Mouse (Mus musculus) embryo, embryonic 10.5 days (tissue): Measurements from ENCODE around the gene Actr1b.
"Not testable (repeated sequence)": the region's sequence is repeated elsewhere in the genome, so short reads cannot be mapped to it uniquely, and the experiment has no call there.

ENCODE experiments used
- DNase-seq: peaks from one replicate; pipeline ENCODE4 v3.0.0-alpha.2; 2015; ENCODE audit warnings: low spot score

The Actr1b gene

GRCm38 (mm10) chr1:36697030-36697429 is 17.2 kb downstream of the Actr1b start:
- no peak for DNase-seq

DNA sequence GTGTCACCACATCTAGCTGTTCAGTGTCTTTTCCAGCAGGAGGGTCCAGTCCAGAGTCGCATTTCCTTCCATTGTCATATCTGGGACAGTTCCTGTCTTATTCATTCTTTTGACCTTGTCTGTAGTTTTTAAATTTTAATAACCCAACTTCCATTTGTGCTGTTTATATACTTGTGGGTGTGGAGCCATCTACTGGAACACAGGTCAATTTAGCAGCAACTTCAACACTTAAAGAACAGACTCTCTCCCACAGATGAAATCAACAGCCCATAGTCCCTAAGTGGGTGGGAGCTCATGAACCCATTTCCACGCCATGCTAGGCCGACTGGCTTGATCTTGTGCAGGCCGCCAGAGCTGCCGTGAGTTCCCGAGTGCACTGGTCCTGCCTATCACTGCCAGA is 17.8 kb downstream of the Actr1b start:
- no peak for DNase-seq

- no peak for DNase-seq
These were observed 19.4 kb downstream of the Actr1b start for GRCm38 (mm10) chr1:36694871-36695270.

GRCm38 (mm10) chr1:36691271-36692155 is 22.7 kb downstream of the Actr1b start, which contains the start of gene Cox5b:
TSS of gene Cox5b (plus strand) at chr1:36691449.
- DNase-seq = peak; percentile 100

- DNase-seq = no peak
These were observed 23.5 kb downstream of the Actr1b start for GRCm38 (mm10) chr1:36690671-36691235.

- DNase-seq = peak; percentile 92
These were observed 30.3 kb downstream of the Actr1b start for GRCm38 (mm10) chr1:36683810-36684467.

DNA sequence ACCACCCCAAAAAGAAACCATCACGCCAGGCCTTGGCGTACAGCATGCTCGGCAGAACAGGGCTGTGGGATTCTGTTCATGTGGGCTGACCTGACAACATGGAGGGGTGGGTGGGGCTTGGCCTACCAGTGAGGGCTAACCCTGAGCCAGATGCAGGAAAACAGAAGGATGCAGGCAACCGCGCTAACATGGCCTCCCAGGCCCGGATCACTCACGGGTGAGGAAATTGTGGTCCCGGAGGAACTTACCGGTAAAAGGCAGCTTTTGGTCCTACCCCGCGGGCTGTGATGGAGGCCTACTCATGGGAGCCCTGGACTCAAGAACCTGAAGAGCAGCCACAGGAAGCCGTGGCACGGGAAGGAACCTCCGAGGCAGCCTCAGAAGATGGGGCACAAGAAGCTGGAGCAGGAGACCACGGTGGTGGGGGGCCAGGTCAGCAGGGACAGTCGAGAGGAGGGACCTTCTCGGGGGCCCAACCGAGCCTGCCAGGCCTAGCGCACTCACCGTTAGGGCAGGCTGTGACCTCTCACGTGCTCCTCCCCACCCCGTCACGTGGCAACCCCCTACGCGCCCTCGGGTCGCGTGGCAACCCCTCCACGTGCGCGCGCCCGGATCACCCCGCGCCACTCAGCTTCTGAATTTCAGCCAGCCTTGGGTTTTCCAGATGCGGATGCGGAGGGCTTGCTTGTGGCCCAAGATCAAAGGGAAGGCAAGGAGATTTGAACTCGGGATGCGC is 31.4 kb downstream of the Actr1b start, which contains the start of gene Fam178b:
Fam178b (minus strand) TSS at position 564 of the 736 bp plus-strand sequence.
- DNase-seq = no peak

GRCm38 (mm10) chr1:36680893-36681292 is 33.3 kb downstream of the Actr1b start:
- peak; percentile 26 for DNase-seq

- no peak for DNase-seq
These were observed 39.3 kb downstream of the Actr1b start for GRCm38 (mm10) chr1:36674936-36675335.

DNA sequence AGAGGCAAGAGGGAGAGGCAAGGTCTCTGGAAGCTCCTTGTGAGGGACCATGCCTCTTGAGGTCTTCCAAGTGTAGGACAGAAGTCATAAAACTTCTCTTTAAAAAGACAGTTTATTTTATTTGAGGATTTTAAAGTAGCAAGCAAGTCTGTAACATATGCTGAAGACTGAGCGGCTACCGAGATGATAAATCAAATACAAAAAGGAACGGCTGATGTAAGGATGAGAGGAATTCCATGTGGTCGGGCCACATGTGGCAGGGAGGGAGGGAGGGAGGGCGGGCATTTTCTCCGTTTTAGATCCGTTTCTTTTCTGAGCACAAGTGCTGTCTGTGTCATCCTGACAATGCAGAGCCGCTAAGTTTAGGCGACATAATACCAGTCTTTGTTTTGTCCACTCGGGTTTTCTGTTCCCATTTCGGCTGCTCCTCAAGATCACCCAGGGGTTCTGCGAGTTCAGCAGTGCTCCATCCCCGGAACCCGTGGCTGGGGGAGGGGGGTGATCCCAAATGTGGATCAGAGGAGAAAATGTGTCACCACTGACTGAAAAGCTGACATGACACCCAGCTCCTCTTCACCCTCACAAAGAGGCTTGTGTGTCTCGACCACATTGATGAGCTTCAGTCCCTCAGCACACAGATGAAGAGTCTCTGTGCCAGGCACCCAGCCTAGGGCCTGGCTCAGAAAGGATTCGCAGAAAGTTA is 41.4 kb downstream of the Actr1b start:
- DNase-seq = peak; percentile 24

DNA sequence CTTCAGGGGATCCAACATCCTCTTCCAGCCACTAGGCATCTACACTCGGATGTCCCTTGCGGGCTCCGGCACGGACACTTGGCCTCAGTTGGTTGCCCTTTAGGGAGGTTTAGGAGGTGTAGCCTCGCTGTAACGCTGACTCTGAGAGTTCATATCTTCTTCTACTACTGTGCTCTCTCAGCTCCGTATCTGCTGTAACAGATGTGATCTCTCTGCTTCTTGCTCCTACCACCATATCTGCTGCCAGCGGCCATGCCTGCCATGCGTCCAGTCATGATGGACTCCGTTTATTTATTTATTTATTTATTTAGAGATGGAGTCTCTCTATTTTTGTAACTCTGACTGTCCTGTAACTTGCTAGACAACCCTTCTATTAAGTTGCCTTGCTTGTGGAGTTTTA is 43.0 kb downstream of the Actr1b start:
- DNase-seq = no peak

DNA sequence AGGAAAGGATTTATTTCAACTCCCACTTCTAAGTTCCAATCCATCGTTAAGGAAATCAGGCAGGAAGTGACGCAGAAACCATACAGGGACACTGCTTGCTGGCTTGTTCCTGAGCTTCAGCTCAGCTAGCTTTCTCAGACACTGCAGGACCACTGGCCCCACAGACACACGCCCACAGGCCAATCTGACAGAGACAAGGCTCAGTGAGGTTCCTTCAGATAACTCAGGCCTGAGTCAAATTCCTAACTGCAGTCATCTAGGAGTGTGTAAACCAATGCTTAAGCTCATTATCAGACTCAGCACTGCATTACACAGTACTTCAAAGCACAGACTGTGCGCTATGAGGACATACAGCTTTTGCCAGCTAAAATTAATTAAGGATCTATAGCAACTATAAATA is 44.0 kb downstream of the Actr1b start:
- DNase-seq = no peak

DNA sequence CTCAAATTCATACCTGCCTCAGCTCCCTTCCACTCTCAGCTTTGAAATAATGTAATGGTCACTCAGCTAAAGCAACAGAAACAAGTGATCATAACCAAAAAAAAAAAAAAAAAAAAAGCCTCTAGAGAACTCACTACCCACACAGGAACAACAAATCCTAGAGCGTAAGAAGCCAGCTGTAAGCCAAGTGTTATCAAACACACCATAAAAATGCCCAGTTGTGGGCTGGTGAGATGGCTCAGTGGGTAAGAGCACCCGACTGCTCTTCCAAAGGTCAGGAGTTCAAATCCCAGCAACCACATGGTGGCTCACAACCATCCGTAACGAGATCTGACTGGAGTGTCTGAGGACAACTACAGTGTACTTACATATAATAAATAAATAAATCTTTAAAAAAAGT is 46.2 kb downstream of the Actr1b start:
- not testable (repeated sequence) for DNase-seq

DNA sequence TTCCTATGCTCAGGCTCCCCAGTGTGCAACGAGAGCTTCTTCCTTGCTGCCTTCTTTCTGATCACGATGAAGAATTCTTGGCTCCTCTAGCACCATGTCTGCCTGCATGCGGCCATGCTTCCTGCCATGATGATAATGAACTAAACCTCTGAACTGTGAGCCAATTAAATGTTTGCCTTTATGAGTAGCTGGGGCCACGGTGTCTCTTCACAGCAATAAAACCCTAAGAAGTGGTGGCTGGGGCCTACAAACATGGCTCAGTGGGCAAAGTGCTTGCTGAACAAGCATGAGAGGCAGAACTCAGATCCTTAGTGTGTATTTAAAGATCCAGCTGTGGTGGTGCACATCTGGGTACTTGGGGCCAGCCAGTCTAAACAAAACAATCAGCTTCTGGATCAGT is 48.3 kb downstream of the Actr1b start:
- DNase-seq = no peak

- peak; percentile 50 for DNase-seq
These were observed 49.0 kb downstream of the Actr1b start for GRCm38 (mm10) chr1:36665165-36665723.

DNA sequence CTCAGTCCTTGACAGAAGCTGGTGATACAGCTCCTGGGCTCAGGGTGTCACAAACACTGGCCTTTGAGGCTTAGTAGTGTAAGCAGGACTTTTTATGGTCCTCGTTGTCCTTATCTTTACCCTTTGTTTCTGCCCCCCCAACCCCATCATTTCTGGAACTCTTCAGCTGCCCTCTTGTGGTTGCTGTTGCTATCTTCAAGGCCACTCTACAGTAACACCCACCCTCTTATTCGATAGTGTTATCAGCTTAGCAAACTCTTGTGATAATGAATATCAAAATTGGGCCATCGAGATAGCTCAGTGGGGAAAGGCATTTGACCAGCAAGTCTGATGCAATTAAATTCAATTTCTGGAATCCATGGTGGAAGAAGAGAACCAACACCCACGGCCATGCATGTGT is 49.8 kb downstream of the Actr1b start:
- DNase-seq = no peak

GRCm38 (mm10) chr1:36658621-36659399 is 55.4 kb downstream of the Actr1b start:
- DNase-seq = no peak

GRCm38 (mm10) chr1:36657658-36658415 is 56.4 kb downstream of the Actr1b start:
- no peak for DNase-seq

DNA sequence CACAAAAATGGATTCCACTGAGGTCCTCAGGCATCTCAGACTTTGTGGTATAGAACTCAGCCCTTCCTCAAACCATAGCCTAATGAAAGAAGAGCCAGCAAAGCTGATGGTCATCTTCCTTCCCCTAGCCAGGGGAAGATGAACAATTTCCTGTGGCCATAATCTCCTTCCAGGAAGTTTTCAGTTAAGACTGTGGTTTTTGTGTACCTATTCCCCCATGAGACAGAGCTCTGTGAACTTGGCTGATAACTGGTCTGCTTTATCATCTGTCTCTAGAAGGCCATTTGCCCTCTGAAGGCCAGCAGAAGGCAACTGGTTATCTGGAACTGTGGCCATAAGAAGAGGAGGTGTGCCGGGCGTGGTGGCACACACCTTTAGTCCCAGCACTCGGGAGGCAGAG is 58.0 kb downstream of the Actr1b start:
- no peak for DNase-seq

- no peak for DNase-seq
These were observed 59.2 kb downstream of the Actr1b start for GRCm38 (mm10) chr1:36655039-36655438.
